Mouse (Mus musculus): ENCODE measurements around the gene Strbp.
"Not testable (repeated sequence)": the region's sequence is repeated elsewhere in the genome, so short reads cannot be mapped to it uniquely, and the experiment has no call there.

The Strbp gene

GRCm38 (mm10) chr2:37527587-37527986, 176.1 kb downstream of the Strbp start:
- no peak for DNase-seq (ENCODE audit: low spot score in 2 of 2)

DNA sequence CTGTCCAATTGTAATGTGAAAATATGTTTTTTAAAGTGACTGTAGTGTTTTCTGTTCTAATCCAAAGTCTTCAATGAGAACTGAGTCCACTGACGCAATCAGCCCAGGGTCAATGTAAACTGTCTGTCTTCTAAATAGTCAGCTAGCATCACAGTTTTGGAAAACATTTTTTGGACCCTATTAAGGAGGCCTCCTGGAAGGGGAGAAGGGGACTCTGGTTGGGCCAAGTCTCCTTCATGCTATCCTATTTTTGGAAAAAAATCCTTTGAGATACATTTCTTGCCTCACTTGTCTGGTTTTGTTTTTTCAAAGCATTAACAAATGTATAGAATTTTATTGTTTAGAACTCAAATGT, 184.4 kb downstream of the Strbp start:
- DNase-seq (ENCODE audit: low spot score in 2 of 2) = no peak

GRCm38 (mm10) chr2:37518561-37519285, 184.9 kb downstream of the Strbp start:
- no peak for DNase-seq (ENCODE audit: low spot score in 2 of 2)

GRCm38 (mm10) chr2:37516922-37517462, 186.7 kb downstream of the Strbp start:
- DNase-seq (ENCODE audit: low spot score in 2 of 2) = no peak

DNA sequence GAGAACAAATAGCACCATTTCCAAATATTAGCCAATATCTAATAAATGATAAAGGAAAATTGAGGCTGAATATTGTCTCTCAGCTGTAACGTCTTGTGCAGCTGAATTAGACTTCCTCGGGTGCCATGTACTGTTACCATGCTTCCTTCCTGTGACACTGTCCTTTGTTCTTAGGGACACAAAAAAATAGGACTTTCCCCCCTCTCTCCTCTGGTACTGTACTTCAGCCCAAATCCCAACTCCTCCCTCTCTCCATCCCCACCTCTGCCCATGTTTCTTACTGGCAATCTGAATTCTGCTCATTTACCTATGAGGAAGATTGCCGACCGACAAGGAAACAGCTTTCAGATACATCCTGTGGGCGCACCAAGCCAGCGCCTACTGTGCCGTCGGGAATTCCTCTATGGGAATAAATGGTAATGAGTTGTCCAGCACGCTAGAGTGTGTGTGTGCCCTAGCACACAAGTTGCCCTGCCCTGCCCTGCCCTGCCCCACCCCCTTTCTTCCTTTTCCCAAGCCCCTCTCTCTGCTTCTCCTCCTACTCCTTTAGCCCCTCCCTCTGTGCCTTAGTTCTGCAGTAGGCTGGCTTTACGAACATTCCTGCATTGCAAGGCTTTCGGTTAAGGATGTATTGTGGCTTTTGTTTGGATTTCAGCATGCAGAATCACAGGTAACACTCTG, 187.5 kb downstream of the Strbp start, which contains the start of gene Gpr21:
TSS of gene Gpr21 (plus strand) at position 303 of the 681 bp plus-strand sequence.
- no peak for DNase-seq (ENCODE audit: low spot score in 2 of 2)

- no peak for DNase-seq (ENCODE audit: low spot score in 2 of 2)
Observed at GRCm38 (mm10) chr2:37511134-37511901, 192.3 kb downstream of the Strbp start.

- not testable (repeated sequence) for DNase-seq (ENCODE audit: low spot score in 2 of 2)
Observed at GRCm38 (mm10) chr2:37505856-37506255, 197.8 kb downstream of the Strbp start.

- no peak for DNase-seq (ENCODE audit: low spot score in 2 of 2)
Observed at GRCm38 (mm10) chr2:37497321-37497720, 206.3 kb downstream of the Strbp start.

DNA sequence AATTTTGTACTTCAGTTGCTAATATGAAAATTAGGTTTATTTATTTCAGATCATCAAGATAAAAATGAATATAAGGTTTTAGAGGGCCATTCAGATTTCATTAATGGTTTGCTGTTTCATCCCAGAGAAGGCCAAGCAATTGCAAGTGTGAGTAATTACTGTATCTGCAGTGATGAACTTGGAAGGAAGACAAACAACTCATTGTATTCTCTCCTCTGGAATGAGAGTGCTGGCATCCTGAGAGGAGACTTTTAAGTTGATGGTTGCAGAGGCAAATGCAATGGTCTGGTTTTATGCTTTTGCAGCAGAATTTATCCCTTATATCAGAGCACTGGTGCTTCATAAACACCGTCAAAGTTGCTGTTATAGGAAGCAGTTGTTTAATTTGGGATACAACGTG, 214.7 kb downstream of the Strbp start:
- DNase-seq (ENCODE audit: low spot score in 2 of 2) = no peak

DNA sequence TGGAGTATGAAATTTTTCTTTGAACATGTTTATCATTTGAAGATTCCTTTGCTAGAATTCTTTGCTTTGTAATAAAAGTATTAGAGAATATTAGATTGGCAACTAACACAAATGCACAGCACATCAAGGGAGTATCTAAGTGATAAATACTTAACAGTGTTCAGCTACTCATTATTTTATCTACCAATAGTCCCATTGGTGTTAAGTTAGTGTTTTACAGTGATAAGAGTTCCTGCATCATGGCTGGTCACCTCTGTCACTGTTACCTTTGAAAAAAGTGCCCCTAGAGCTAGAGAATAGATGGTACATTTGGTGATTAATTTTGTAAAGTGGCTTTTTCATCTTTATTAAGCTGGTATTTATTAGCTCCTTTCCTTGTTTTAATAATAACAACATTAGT, 217.3 kb downstream of the Strbp start:
- no peak for DNase-seq (ENCODE audit: low spot score in 2 of 2)

DNA sequence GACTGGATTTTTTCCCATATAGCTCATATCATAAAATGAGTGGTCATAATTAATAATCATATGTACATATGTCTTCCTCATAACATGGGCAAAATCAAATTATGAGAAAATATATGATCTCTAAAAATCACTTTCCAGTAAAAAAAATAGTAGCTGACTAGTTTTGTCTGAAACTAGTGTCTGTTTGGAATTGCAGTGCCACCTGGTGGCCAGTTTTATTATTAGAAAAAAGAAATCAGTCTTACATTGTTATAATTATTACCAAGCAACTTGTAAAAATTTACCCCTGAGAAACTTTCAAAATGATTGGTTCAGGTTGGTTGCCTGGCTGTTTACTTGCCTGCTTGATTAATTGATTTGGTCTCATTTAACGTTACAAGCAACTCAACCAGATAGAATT, 218.3 kb downstream of the Strbp start:
- DNase-seq (ENCODE audit: low spot score in 2 of 2) = peak in 1 of 2 experiments; percentile 12

GRCm38 (mm10) chr2:37484165-37484564, 219.5 kb downstream of the Strbp start:
- no peak for DNase-seq (ENCODE audit: low spot score in 2 of 2)

GRCm38 (mm10) chr2:37480039-37480438, 223.6 kb downstream of the Strbp start:
- DNase-seq (ENCODE audit: low spot score in 2 of 2) = no peak

- no peak for DNase-seq (ENCODE audit: low spot score in 2 of 2)
Observed at GRCm38 (mm10) chr2:37479559-37479958, 224.1 kb downstream of the Strbp start.

DNA sequence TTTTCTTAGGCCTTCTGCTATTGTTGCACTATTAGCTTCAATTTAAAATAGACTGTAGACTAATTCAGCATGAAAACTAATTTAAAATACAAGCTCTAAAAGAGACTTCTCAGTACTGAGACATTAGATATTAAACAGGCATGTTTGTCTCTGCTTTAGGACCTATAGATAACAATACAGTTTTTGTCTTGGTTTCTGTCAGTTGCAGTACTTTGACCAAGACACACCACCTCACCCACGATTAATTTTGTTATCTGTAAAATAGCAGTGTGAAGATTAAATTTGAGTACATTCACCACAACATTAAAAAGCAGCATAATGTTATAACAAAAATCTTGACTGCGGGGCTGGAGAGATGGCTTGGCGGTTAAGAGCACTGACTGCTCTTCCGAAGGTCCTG, 237.4 kb downstream of the Strbp start:
- DNase-seq (ENCODE audit: low spot score in 2 of 2) = no peak

- no peak for DNase-seq (ENCODE audit: low spot score in 2 of 2)
Observed at GRCm38 (mm10) chr2:37460707-37461106, 243.0 kb downstream of the Strbp start.

DNA sequence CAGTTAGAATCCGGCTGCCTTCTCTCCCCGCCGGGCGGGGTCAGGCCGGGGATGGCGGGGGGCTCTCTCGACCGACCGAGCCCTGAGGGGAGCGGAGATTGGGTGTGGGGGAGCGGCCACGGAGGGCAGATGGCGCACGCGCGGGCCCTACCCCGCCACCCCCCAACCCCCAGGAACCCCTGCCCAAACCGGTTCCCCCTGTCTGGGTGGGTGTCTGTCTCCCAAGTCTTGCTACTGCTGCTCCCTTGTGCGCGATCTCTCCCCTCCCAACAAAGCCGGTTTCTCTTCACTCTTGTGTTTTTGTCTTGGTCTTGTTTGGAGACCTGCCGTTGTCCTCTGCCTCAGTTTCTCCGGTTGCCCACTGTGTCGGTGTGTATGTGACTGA, 251.3 kb downstream of the Strbp start:
- no peak for DNase-seq (ENCODE audit: low spot score in 2 of 2)

DNA sequence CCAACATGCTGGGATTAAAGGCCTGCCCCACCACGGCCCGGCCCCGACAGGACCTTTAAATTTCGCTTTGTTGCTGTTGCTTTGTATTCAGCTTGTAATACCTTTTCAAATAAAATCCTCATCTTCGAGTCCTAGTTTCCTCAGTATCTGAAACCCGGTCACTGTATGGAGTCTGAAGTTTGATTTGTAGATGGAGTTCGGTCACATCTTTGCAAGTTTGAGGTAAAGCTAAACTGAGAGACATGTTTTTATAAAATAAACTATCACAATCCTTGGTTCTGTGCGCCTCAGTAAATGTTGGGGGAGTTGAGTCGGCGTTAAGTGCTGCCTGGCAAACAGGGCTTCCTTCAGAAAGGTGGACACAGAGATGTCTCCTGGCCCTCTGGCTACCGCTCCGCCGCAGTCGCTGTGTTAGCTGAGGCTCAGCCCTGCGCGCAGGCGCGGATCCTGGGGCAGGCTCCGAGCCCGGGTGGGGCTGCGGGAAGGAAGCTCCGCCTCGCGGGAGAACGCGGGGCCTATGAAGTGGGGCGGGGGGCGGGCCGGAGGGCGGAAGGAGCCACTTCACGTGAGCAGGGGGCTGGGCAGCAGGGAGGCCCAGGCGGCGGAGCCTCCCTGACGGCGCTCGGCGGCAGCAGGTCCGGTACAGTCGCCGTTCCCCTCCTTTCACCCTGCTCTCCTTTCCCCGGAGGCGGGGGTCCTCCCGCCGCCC, 251.8 kb downstream of the Strbp start:
- DNase-seq (ENCODE audit: low spot score in 2 of 2) = peak; percentile 75 to 91

GRCm38 (mm10) chr2:37442611-37443591, 260.8 kb downstream of the Strbp start, which contains the start of the genes Zbtb26, Zbtb6 and Rabgap1:
TSS of gene Zbtb26 (minus strand) at chr2:37443135.
TSS of gene Zbtb6 (minus strand) at chr2:37443171.
TSS of gene Rabgap1 (plus strand) at chr2:37443279.
- peak; percentile 87 to 96 for DNase-seq (ENCODE audit: low spot score in 2 of 2)
